Mouse (Mus musculus): ENCODE results near the gene Rad9a.

Rad9a gene

GRCm38 (mm10) chr19:4217855-4218254 is 16.4 kb upstream of the Rad9a start:
- DNase-seq = no peak

GRCm38 (mm10) chr19:4217140-4217539 is 15.7 kb upstream of the Rad9a start:
- DNase-seq = no peak

- no peak for DNase-seq
Observed at GRCm38 (mm10) chr19:4216041-4216685, 14.7 kb upstream of the Rad9a start.

GRCm38 (mm10) chr19:4215451-4215840 is 14.0 kb upstream of the Rad9a start:
- no peak for DNase-seq

GRCm38 (mm10) chr19:4214771-4215450 is 13.4 kb upstream of the Rad9a start:
- DNase-seq = no peak

GRCm38 (mm10) chr19:4214071-4214770 is 12.8 kb upstream of the Rad9a start, which contains the start of the genes Clcf1 and AC109138.7:
Gene Clcf1 (plus strand): TSS chr19:4214238.
Gene AC109138.7 (plus strand): TSS chr19:4214357.
- peak; percentile 61 for DNase-seq

- no peak for DNase-seq
Observed at GRCm38 (mm10) chr19:4213524-4213974, 12.1 kb upstream of the Rad9a start.

- no peak for DNase-seq
Observed at GRCm38 (mm10) chr19:4211891-4212588, 10.6 kb upstream of the Rad9a start.

GRCm38 (mm10) chr19:4208563-4208962 is 7.1 kb upstream of the Rad9a start:
- DNase-seq = no peak

GRCm38 (mm10) chr19:4206971-4207370 is 5.5 kb upstream of the Rad9a start:
- peak; percentile 68 for DNase-seq

- no peak for DNase-seq
Observed at GRCm38 (mm10) chr19:4204889-4205288, 3.4 kb upstream of the Rad9a start.

- DNase-seq = peak; percentile 57
Observed at GRCm38 (mm10) chr19:4203604-4204326, 2.3 kb upstream of the Rad9a start.

- peak; percentile 47 for DNase-seq
Observed at GRCm38 (mm10) chr19:4203148-4203547, 1.7 kb upstream of the Rad9a start.

GRCm38 (mm10) chr19:4202149-4202548 is 687 bp upstream of the Rad9a start:
- no peak for DNase-seq

- no peak for DNase-seq
Observed at GRCm38 (mm10) chr19:4197180-4197579, 4.3 kb downstream of the Rad9a start.

GRCm38 (mm10) chr19:4196548-4196947 is 4.9 kb downstream of the Rad9a start:
- no peak for DNase-seq

- DNase-seq = no peak
Observed at GRCm38 (mm10) chr19:4196048-4196447, 5.4 kb downstream of the Rad9a start.

- DNase-seq = no peak
Observed at GRCm38 (mm10) chr19:4194776-4195650, 6.4 kb downstream of the Rad9a start.

- no peak for DNase-seq
Observed at GRCm38 (mm10) chr19:4194021-4194724, 7.3 kb downstream of the Rad9a start.

- DNase-seq = no peak
Observed at GRCm38 (mm10) chr19:4193129-4193528, 8.3 kb downstream of the Rad9a start.

Data from thymus, postnatal 25 days (tissue).